Mouse (Mus musculus) bone marrow, adult 2 months (tissue): ENCODE measurements around the gene Zfand3. TPM values are rescaled to one million over a fixed set of nuclear protein-coding genes. Genes with fewer than 3 reads are reported as not detected.

ENCODE experiments used
- H3K27ac ChIP-seq: fragments of 200-500 bp; 2 replicates; pipeline ENCODE4 v1.5.1; 2012; ENCODE audit warnings: low read depth, mild to moderate bottlenecking, control low read depth, inconsistent platforms, low read length; ENCODE audit not compliant: control insufficient read depth, poor library complexity, insufficient read depth
- H3K4me1 ChIP-seq: fragments of 200-500 bp; 2 replicates; pipeline ENCODE4 v1.6.1; 2011; ENCODE audit warnings: low read length; ENCODE audit not compliant: control insufficient read depth, insufficient read depth
- H3K4me3 ChIP-seq: fragments of 200-500 bp; replicated peaks from 2 replicates; pipeline ENCODE3; 2011; ENCODE audit warnings: mild to moderate bottlenecking, low read depth, low read length, control low read depth; ENCODE audit not compliant: control insufficient read depth
- CTCF ChIP-seq: fragments of 200-500 bp; IDR thresholded peaks from 2 replicates; pipeline ENCODE4 v1.5.1; 2011; ENCODE audit warnings: low read length, control low read depth; ENCODE audit not compliant: control insufficient read depth, insufficient read depth
- POLR2A ChIP-seq: fragments of 200-500 bp; IDR thresholded peaks from 2 replicates; pipeline ENCODE4 v1.6.1; 2011; ENCODE audit warnings: low read depth, mild to moderate bottlenecking, control low read depth, low read length, borderline replicate concordance; ENCODE audit not compliant: control insufficient read depth
- WGBS: fragments of 180-500 bp; shearing (Covaris S2); methylation state at CpG from one replicate; pipeline ENCODE4 v1.1.7; 2018; 5-methylcytosine and 5-hydroxymethylcytosine counted together
- polyA plus RNA-seq: library from polyadenylated mRNA; stranded (reverse); fragments of >200 nt; gene quantifications from 2 replicates; pipeline ENCODE4 v1.2.4, GENCODE M21; 2011; ENCODE audit warnings: low replicate concordance; ENCODE audit not compliant: missing spikeins, insufficient read depth, insufficient read length

The Zfand3 gene
- polyA plus RNA-seq, 1 experiment, result 46.6 TPM

DNA sequence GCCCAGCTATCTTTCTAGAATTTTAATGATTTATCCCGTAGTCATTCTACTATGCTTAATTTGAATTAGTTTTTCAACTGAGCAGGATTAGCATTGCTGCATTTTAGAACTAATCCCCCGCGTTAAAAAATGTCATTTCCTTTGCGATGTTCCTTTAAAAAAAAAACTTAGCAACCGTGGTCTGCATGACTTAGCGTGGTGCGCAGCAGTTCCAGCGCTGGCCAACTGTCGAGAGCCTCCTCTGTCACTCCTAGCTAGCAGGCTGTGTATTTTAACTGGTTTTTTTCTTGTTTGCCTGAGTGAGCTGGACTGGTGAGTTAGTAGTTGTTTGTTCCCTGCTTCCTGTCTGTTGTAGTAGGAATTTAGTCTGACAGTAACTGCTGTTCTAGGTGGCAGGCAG is 48.9 kb downstream of the Zfand3 start:
- Histone ChIP-seq H3K27ac (no peak overlapping the region), H3K4me1 (no peaks in the 10 kb centered on the region; the same call in 1 of the 2 replicates), H3K4me3 (no peak overlapping the region)
- TF ChIP-seq POLR2A, result no peak
- TF ChIP-seq CTCF, result no peak
- WGBS, result 13% methylated on average over 9 of the region's 9 CpGs

DNA sequence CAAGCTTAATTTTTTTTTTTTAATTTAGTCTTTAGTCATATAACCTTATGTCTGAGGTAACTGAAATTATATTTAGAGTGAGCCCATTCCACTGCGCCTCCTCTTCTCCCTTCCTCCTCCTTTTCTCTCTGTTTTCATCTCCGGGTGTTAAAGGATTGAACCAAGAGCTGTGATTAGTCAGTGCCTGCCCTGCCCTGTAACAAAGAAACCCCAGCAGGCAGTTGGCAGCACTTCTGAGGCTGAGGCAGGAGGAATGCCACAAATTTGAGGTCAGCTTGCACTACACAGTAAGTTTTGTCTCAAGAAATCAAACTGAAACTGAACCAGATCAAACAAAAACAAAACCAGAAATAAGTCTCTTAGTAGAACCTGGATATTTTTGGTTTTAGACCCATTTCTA is 49.3 kb downstream of the Zfand3 start:
- Histone ChIP-seq H3K27ac (no peak overlapping the region), H3K4me1 (no peaks in the 10 kb centered on the region; the same call in 1 of the 2 replicates), H3K4me3 (no peak overlapping the region)
- TF ChIP-seq POLR2A (no peak), CTCF (no peak)
- WGBS, result 74% methylated on average over 2 of the region's 2 CpGs

DNA sequence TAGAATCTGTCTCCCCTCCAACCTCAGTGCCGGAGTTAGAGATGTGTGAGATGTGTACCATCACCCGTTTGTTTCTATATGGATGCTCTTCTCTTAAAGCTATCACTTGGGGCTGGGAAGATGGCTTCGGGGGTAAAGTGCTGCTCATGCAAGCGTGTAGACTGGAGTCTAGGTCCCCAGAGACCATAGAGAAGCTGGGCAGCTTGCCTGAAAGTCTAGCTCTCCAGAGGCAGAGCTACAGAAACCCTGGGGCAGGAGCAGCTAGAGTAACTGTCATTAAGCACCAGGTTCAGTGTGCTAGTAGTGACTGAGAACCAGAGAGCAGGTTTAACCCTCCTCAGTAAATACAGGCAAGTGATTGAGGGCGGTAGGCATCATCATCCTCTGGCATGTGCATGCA is 51.7 kb downstream of the Zfand3 start:
- no peaks in the 10 kb centered on the region; the same call in 1 of the 2 replicates for H3K4me1 ChIP-seq
- TF ChIP-seq CTCF (no peak), POLR2A (no peak)

DNA sequence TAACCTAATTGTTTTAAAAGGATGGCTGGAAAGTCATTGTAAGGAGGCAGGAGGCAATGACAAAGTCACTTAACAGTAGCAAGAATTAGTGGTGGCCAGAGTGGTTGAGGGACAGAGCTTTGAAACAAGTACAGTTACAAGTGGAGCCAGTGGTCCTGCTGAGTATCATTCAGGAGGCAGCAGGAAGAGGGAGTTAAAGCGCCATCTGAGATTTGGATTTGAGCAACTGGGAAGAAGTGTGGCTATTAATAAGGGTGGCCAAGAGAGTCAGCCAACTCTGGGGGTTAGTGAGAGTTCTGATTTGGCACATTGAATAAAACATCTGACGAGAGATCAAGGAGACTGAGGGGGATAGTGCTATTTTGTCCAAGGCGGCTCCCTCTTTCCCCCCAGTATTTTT is 54.1 kb downstream of the Zfand3 start:
- 84% methylated on average over 3 of the region's 3 CpGs for WGBS
- H3K27ac ChIP-seq, result no peak overlapping the region
- no peak for TF ChIP-seq POLR2A
- TF ChIP-seq CTCF, result no peak
- H3K4me1 ChIP-seq, result no peaks in the 10 kb centered on the region; the same call in 1 of the 2 replicates
- H3K4me3 ChIP-seq, result no peak overlapping the region

More for the DNA sequence above, 51.7 kb downstream of the Zfand3 start:
- no peak overlapping the region for H3K4me3 ChIP-seq
- H3K27ac ChIP-seq, result no peak overlapping the region
- 86% methylated on average over 5 of the region's 5 CpGs for WGBS

DNA sequence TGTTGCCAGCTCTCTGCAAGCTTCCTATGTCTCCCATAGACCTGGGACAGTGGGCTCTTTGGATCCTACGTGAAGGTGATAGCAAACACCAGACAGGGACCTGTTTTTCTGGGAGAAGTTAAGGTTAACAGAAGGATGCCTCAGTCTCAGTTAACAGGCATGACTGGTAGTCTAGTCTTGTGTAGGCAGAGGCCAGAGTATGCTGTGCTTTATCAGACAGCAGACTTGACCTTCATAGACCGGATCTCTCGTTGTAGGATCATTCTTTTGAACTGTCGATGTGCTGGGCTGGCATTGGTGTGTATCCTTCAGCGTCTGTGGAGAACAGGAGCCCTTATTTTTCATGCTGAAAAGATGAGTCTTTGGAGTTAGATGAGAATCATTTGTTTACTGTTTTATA is 54.5 kb downstream of the Zfand3 start:
- H3K4me3 ChIP-seq, result no peak overlapping the region
- H3K4me1 ChIP-seq, result no peaks in the 10 kb centered on the region; the same call in 1 of the 2 replicates
- H3K27ac ChIP-seq, result no peak overlapping the region
- 87% methylated on average over 5 of the region's 5 CpGs for WGBS
- TF ChIP-seq POLR2A, result no peak
- no peak for TF ChIP-seq CTCF

- Histone ChIP-seq H3K4me1 (no peaks in the 10 kb centered on the region; the same call in 1 of the 2 replicates), H3K27ac (no peak overlapping the region)
- TF ChIP-seq POLR2A (no peak), CTCF (no peak)
Observed at GRCm38 (mm10) chr17:30061100-30061837, 56.7 kb downstream of the Zfand3 start.

DNA sequence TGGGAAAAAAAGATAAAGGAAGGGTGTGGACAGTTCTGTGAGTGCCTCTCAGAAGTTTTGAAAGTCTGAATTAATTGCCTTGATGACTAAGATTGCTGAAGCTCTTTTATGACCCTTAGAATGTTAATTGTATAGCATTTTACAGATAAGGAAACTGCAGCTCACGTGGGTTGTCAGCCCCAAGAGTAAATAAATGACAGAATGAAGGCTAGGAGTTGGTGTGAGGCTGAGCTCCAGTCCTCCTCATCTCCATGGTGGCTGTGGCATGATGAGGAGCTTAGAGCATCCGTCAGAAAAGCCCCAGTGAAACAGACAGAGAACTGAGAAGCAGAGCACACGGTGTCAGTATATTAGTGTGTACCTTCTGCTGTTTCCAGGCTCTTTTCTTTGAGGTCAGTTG is 59.3 kb downstream of the Zfand3 start:
- TF ChIP-seq POLR2A, result no peak
- TF ChIP-seq CTCF, result no peak
- no peak overlapping the region for H3K4me3 ChIP-seq
- no peak overlapping the region for H3K27ac ChIP-seq
- no peaks in the 10 kb centered on the region for H3K4me1 ChIP-seq
- 66% methylated on average over 3 of the region's 3 CpGs for WGBS

More at GRCm38 (mm10) chr17:30061100-30061837, 56.7 kb downstream of the Zfand3 start:
- 87% methylated on average over 8 of the region's 8 CpGs for WGBS
- no peak overlapping the region for H3K4me3 ChIP-seq

DNA sequence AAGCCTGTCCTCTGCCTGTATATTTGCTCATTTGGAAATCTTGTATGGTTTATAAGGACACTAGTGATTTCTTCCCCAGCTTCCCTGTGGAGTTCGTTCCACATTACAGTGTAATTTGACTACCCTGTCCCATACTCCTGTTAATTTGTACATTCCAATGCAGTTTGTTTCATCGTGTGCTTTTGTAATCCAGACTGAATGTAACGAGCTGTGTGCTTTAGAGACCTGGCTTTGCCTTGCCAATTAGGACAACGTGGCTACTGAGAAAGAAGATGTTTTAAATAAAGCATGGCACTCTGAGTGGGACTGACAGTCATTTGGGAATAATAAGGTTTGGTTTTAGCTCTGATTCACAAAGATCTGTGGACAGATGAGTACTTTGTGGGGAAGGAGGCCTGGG is 60.2 kb downstream of the Zfand3 start:
- Histone ChIP-seq H3K4me1 (no peaks in the 10 kb centered on the region), H3K27ac (no peak overlapping the region), H3K4me3 (no peak overlapping the region)
- 73% methylated on average over 4 of the region's 4 CpGs for WGBS
- no peak for TF ChIP-seq CTCF
- TF ChIP-seq POLR2A, result no peak
